Mouse (Mus musculus) left cerebral cortex, adult 11 months (tissue): Measurements from ENCODE around the gene Ell.
A peak's percentile ranks its signal among the peaks of the same experiment; 100 is the strongest.

Experiments
- DNase-seq: peaks from one replicate; pipeline ENCODE4 v3.0.0; 2022; ENCODE audit warnings: low spot score

The Ell gene

GRCm38 (mm10) chr8:70539077-70539813, at the start of gene Ell:
Gene Ell (plus strand): TSS chr8:70539457.
- DNase-seq = peak; percentile 99

- no peak for DNase-seq
Measured at GRCm38 (mm10) chr8:70489576-70489975, 49.7 kb upstream of the Ell start.

GRCm38 (mm10) chr8:70490061-70490879, 49.0 kb upstream of the Ell start:
- DNase-seq = no peak

- no peak for DNase-seq
Measured at GRCm38 (mm10) chr8:70490880-70491495, 48.3 kb upstream of the Ell start.

GRCm38 (mm10) chr8:70492664-70493640, 46.3 kb upstream of the Ell start, which contains the start of gene Crlf1:
Gene Crlf1 (plus strand): TSS chr8:70493158.
- DNase-seq = no peak

GRCm38 (mm10) chr8:70493692-70494415, 45.4 kb upstream of the Ell start:
- DNase-seq = no peak

GRCm38 (mm10) chr8:70494416-70494945, 44.8 kb upstream of the Ell start:
- no peak for DNase-seq

GRCm38 (mm10) chr8:70495001-70495770, 44.1 kb upstream of the Ell start:
- no peak for DNase-seq

- DNase-seq = no peak
Measured at GRCm38 (mm10) chr8:70495771-70496062, 43.5 kb upstream of the Ell start.

GRCm38 (mm10) chr8:70500386-70501301, 38.6 kb upstream of the Ell start:
- no peak for DNase-seq

GRCm38 (mm10) chr8:70501820-70502529, 37.3 kb upstream of the Ell start:
- DNase-seq = no peak

- no peak for DNase-seq
Measured at GRCm38 (mm10) chr8:70502540-70502939, 36.7 kb upstream of the Ell start.

GRCm38 (mm10) chr8:70503062-70503750, 36.1 kb upstream of the Ell start:
- DNase-seq = no peak

GRCm38 (mm10) chr8:70504291-70504716, 35.0 kb upstream of the Ell start:
- DNase-seq = no peak

GRCm38 (mm10) chr8:70504851-70505250, 34.4 kb upstream of the Ell start:
- no peak for DNase-seq

GRCm38 (mm10) chr8:70505698-70506327, 33.4 kb upstream of the Ell start:
- DNase-seq = no peak
